Mouse (Mus musculus) megakaryocyte, embryonic 14.5 days (primary cell): ENCODE results near the gene Tmem110. TPM values are rescaled to one million over a fixed set of nuclear protein-coding genes. Genes with fewer than 3 reads are reported as not detected.

ENCODE experiments used
- H3K27me3 ChIP-seq: replicated peaks from 2 replicates; pipeline ENCODE3; 2012; ENCODE audit warnings: inconsistent platforms
- H3K36me3 ChIP-seq: replicated peaks from 2 replicates; pipeline ENCODE3; 2012; ENCODE audit warnings: low read length, inconsistent platforms, mixed read lengths
- H3K4me1 ChIP-seq: 2 replicates; pipeline ENCODE4 v1.6.1; 2012; ENCODE audit warnings: inconsistent platforms
- H3K4me3 ChIP-seq: replicated peaks from 2 replicates; pipeline ENCODE3; 2012; ENCODE audit warnings: moderate library complexity, mild to moderate bottlenecking, inconsistent platforms
- H3K9me3 ChIP-seq: 2 replicates; pipeline ENCODE4 v1.6.1; 2012; ENCODE audit warnings: inconsistent platforms
- FLI1 ChIP-seq: IDR thresholded peaks from 2 replicates; pipeline ENCODE4 v1.6.1; 2012; ENCODE audit warnings: low read length, inconsistent platforms, mixed read lengths
- GATA1 ChIP-seq: IDR thresholded peaks from 3 replicates; pipeline ENCODE4 v1.6.1; 2012; ENCODE audit warnings: mixed read lengths, low read length, inconsistent platforms, borderline replicate concordance
- polyA plus RNA-seq: library from polyadenylated mRNA; stranded (reverse); fragments of >175 nt; gene quantifications from 2 replicates; pipeline ENCODE4 v1.2.3, GENCODE M21; 2012; ENCODE audit warnings: low replicate concordance; ENCODE audit not compliant: insufficient read depth

Tmem110 gene
- polyA plus RNA-seq, 1 experiment = 21.4 TPM

GRCm38 (mm10) chr14:30827480-30827879 lies 2.1 kb downstream of the Tmem110 start:
- TF ChIP-seq FLI1 (no peak), GATA1 (no peak)
- Histone ChIP-seq H3K9me3 (no peaks in the 10 kb centered on the region), H3K4me1 (peaks cover 52% of the 10 kb centered on the region), H3K27me3 (peaks cover 2% of the 10 kb centered on the region), H3K4me3 (no peak overlapping the region), H3K36me3 (no peaks in the 10 kb centered on the region)

GRCm38 (mm10) chr14:30828077-30828476 lies 2.7 kb downstream of the Tmem110 start:
- no peak for TF ChIP-seq GATA1
- TF ChIP-seq FLI1 = no peak

GRCm38 (mm10) chr14:30828635-30829460 lies 3.5 kb downstream of the Tmem110 start:
- Histone ChIP-seq H3K36me3 (no peaks in the 10 kb centered on the region), H3K4me1 (peaks cover 47% of the 10 kb centered on the region), H3K4me3 (no peak overlapping the region), H3K27me3 (peaks cover 2% of the 10 kb centered on the region), H3K9me3 (no peaks in the 10 kb centered on the region)
- no peak for TF ChIP-seq FLI1
- no peak for TF ChIP-seq GATA1

More at GRCm38 (mm10) chr14:30828077-30828476, 2.7 kb downstream of the Tmem110 start:
- Histone ChIP-seq H3K4me3 (no peak overlapping the region), H3K9me3 (no peaks in the 10 kb centered on the region), H3K4me1 (peaks cover 51% of the 10 kb centered on the region), H3K27me3 (peaks cover 2% of the 10 kb centered on the region), H3K36me3 (no peaks in the 10 kb centered on the region)

GRCm38 (mm10) chr14:30837416-30837996 lies 12.1 kb downstream of the Tmem110 start:
- H3K4me1 ChIP-seq = peaks cover 27% of the 10 kb centered on the region
- TF ChIP-seq GATA1 (no peak), FLI1 (no peak)
- H3K4me3 ChIP-seq = no peak overlapping the region
- no peaks in the 10 kb centered on the region for H3K27me3 ChIP-seq
- H3K36me3 ChIP-seq = peaks cover 27% of the 10 kb centered on the region
- H3K9me3 ChIP-seq = no peaks in the 10 kb centered on the region

GRCm38 (mm10) chr14:30843701-30844100 lies 18.3 kb downstream of the Tmem110 start:
- peaks cover 11% of the 10 kb centered on the region for H3K36me3 ChIP-seq
- TF ChIP-seq GATA1 = no peak
- peaks cover 2% of the 10 kb centered on the region for H3K27me3 ChIP-seq
- no peak overlapping the region for H3K4me3 ChIP-seq
- no peaks in the 10 kb centered on the region for H3K9me3 ChIP-seq
- H3K4me1 ChIP-seq = no peaks in the 10 kb centered on the region

- H3K36me3 ChIP-seq = peaks cover 7% of the 10 kb centered on the region
Measured at GRCm38 (mm10) chr14:30850504-30850903, 25.1 kb downstream of the Tmem110 start.

GRCm38 (mm10) chr14:30852325-30852724 lies 26.9 kb downstream of the Tmem110 start:
- H3K4me3 ChIP-seq = no peak overlapping the region
- H3K36me3 ChIP-seq = peaks cover 2% of the 10 kb centered on the region
- no peaks in the 10 kb centered on the region for H3K9me3 ChIP-seq
- TF ChIP-seq FLI1 (no peak), GATA1 (no peak)
- peaks cover 8% of the 10 kb centered on the region; the same call in 1 of the 2 replicates for H3K4me1 ChIP-seq
- no peaks in the 10 kb centered on the region for H3K27me3 ChIP-seq

More at GRCm38 (mm10) chr14:30850504-30850903, 25.1 kb downstream of the Tmem110 start:
- Histone ChIP-seq H3K4me1 (peaks cover 8% of the 10 kb centered on the region; the same call in 1 of the 2 replicates), H3K27me3 (peaks cover 2% of the 10 kb centered on the region), H3K9me3 (no peaks in the 10 kb centered on the region), H3K4me3 (no peak overlapping the region)
- TF ChIP-seq GATA1 = no peak
- no peak for TF ChIP-seq FLI1

- Histone ChIP-seq H3K36me3 (peaks cover 2% of the 10 kb centered on the region), H3K9me3 (no peaks in the 10 kb centered on the region), H3K27me3 (no peaks in the 10 kb centered on the region), H3K4me1 (peaks cover 11% of the 10 kb centered on the region; the same call in 1 of the 2 replicates), H3K4me3 (no peak overlapping the region)
- TF ChIP-seq FLI1 (no peak), GATA1 (no peak)
Measured at GRCm38 (mm10) chr14:30855316-30855715, 29.9 kb downstream of the Tmem110 start.

GRCm38 (mm10) chr14:30856885-30857507 lies 31.6 kb downstream of the Tmem110 start:
- Histone ChIP-seq H3K4me3 (no peak overlapping the region), H3K9me3 (no peaks in the 10 kb centered on the region), H3K36me3 (peaks cover 2% of the 10 kb centered on the region), H3K4me1 (peaks cover 13% of the 10 kb centered on the region; the same call in 1 of the 2 replicates), H3K27me3 (no peaks in the 10 kb centered on the region)
- TF ChIP-seq FLI1 (no peak), GATA1 (no peak)
